Mouse (Mus musculus): ENCODE data around the gene Cops8.

Cops8 gene

DNA sequence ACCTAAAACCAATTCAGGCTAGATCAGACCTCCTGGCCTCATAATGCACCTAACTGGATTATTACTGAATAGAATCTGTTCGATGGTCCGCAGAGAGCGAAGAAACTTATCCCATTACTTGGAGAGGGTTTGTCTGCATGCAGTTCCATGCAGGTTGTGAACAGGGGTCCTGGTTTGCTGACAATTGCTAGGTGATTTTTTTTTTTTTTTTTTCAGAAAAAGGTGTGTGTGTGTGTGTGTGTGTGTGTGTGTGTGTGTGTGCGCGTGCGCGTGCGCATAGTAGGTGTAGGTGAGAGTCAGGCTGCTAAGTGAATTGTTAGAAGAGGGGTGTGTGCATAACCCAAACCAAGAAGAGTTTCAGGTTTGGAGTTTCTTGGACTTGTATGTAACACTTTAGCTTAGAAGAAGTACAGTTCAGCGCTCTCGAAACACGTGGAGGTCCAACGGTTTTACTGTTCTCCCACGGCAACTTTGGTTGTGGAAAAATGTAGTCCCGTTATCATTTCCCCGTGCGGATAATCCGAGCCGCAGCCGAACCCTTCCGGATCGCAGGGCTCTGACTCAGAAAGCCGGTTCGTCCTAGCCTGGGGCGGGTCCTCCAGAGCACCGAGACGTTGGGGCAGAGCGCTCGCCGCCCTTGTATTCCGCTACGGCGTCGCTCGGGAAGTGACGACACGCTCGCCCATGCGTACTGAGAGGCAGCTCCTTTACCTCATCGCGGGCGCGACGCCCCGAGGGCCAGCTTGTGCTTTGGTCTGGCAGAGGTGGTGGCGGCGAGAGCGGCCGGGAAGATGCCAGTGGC, at the start of gene Cops8:
Gene Cops8 (plus strand): TSS at position 223 of the 802 bp plus-strand sequence.
- peak; percentile 97 for DNase-seq

DNA sequence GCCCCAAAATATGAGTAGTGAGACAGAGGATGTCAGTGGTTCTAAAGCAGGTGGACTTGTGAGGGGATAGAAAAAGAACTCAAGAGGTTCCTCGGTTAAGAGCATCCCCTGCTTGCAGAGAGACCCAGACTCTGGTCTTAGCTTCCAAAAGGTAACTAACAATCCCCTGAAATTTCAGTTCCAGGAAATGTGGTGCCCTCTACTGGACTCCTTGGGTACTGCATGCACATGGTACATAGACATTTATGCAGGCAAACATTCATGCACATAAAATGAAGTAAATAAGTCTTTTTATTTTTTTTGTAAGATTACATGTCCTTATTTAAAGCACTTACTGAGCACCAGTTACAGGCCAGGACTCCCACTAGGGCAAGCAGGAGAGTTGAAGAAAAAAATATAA, 45.6 kb upstream of the Cops8 start:
- no peak for DNase-seq

DNA sequence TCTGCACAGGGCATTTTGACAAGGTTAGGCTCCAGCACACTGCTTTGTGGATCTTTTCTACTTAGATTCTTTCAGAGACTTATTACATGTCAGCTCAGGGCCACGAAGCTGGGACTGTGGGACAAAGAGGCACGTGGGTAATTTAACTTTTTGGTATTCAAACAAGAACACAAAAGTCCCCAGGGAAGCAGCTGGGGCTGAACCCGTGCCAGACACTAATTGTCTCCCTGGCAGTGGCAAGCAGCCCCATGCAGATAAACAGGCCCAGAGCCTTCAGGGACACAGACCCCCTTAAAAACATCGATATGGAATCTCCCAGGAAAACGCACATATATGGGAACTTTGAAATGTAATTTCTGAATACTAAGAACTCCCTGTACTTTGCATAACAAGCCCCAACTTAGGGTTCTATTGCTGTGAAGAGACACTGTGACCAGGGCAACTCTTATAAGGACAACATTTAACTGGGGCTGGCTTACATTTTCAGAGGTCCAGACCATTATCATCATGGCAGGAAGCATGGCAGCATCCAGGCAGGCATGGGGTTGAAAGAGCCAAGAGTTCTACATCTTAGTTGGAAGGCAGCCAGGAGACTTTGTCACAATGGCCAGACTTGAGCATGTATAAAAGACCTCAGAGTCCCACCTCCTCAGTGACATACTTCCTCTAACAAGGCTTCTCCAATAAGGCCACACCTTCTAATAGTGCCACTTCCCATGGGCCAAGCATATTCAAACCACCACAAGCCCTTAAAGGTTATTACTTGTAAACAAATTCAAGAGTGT, 41.6 kb upstream of the Cops8 start:
- DNase-seq: no peak

DNA sequence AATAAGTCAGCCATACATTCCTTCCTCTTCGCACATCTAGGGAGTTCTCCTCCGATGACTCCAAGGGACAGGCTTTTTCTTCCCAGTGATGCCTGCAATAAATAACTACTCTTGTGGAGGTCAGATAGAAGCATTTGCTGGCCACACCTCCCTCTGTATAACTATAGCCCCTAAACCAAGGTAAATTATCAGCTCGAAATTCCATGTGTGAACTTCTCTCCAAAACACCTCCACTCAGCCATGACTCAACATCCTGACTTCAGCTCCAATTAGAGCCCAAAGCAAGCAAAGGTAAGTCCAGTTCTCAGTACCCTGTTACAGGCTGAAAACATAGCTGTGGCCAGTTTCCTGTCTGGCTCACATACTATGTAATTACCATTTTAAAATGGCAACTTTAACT, 38.8 kb upstream of the Cops8 start:
- DNase-seq: no peak

DNA sequence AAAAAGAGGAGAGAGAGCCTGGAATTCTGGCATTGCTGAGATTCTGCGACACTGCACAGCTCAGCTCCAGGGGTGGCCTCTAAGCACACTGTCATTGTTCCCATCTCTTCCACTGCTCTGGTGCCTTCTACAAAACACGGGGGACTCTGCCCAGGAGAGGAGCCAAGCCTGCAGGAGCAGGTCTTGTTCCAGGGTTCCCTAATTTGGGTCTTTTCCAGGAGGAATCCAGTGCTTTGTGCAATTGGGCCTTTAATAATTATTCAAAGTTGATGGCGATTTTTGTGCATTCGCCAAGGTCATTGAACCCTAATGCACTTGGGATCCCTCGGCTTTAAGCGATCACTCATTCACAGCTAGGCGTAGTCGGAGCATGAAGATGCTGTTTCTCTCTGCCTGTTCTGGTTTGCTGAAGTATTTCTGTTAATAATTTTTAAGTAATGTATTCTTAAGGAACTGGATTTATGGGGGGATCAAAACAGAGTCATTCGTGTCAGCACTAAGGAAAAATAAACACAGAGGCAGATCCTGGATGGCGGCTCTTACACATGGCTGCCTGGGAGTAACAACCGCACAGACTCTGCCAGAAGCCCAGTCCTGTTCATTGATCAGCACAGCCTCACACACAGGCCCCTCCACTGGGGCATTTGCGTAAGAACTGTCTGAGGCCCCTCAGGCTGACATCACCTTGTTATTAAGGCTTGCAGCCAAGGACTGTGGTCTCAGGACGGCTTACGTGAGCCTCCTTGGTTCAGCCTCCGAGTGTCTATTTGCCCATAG, 35.9 kb upstream of the Cops8 start:
- no peak for DNase-seq

DNA sequence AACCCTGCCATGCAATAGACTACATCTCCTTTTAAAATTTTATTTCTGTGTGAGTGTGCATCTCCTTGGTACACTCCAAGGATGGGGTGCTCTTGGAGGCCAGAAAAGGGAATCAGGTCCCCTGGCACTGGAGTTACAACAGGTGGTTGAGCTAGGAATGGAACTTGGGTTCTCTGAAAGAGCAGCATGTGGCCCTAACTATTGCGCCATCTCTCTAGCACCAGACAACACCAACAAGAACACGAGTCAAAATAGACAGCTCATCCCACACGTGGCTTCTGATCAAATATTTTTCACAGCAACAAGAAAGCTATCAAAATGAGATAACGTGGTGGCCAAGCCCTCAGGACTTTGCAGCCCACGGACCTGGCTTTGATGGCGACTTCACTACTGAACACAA, 28.9 kb upstream of the Cops8 start:
- no peak for DNase-seq

DNA sequence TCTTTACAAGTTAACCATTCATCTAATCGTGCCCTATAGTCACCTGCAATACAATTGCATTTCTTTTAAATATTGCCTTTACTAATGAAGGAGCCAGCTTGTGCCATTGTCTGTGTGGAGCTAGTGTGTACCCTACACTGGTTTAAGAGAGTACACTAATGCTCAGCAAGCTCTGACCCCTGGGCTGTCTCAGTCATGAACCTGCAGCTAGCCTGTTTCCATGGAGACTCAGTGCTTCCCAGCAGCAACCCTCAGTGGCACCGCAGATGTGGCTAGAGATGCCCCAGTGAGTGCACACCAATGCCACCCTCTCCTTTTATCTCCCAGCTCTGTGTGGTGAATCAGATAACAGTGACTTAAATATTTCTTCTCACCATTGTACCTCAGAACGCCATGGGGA, 27.9 kb upstream of the Cops8 start:
- DNase-seq: no peak

DNA sequence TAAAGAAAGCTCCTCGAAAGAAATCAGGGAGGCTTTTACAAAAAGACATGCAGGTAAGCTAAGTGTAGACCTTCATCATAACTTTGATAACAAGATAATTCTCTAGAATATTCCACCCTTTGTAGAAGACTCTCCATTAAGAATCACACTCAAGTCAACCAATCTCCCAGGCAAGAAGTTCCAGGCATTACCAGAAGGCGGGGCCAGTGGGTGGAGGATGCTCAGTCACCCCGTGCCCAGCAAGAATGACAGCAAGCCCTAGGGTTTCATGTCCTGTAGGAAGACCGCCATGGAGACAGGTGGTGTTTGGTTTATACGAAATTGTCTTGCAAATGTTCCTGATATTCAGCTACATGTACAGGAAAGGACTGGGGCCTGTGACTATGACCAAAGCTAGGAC, 25.4 kb upstream of the Cops8 start:
- DNase-seq: no peak

DNA sequence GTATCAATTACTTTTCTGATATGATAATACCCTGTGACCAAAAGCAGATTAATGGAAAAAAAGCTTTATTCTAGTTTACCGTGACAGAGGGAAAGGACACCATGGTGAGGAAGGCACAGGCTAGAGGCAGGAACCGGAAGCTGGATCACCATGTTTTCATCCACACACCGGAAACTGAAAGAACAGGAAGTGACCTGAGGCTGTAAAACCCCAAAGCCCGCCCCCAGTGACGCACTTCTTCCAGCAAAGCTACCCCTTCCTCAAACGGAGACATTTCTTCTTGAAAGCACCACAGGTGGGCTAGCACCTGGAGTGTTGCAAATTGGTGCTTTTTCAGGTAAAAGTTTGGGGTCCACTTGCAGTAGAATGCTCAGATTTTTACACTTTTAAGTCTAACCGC, 20.1 kb upstream of the Cops8 start:
- no peak for DNase-seq

DNA sequence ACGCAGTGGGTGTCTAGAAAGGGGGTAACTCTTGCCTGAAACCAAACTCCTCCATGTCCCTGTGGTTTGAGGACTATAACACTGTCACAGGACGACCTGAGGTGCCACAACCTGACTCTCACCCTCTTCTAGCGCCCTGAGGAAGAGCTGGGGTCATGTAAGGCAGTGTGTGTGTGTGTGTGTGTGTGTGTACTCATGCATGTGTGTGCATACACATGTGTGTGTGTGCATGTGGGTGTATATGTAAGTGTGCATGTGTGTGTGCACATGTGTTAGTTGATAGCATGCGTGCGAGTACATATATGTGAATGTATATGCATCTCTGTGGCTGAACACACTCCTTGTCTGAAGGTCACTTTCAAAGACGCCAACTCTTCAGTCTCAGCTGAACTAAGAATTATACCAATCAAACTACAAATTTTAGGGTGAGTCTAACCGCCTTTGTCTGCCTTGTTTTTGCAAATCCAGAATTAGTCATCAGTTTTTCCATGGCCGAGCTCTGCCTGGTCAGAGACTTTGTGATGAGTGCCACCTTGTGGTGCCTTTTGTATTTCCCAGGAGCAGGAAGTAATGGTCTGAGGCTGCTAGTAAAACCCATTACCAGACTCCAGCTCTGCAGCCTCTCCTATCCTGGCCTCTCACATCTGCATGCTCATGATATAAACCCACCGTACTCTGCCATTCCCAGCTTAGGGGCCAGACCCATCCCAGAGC, 14.6 kb upstream of the Cops8 start:
- DNase-seq: peak; percentile 61

DNA sequence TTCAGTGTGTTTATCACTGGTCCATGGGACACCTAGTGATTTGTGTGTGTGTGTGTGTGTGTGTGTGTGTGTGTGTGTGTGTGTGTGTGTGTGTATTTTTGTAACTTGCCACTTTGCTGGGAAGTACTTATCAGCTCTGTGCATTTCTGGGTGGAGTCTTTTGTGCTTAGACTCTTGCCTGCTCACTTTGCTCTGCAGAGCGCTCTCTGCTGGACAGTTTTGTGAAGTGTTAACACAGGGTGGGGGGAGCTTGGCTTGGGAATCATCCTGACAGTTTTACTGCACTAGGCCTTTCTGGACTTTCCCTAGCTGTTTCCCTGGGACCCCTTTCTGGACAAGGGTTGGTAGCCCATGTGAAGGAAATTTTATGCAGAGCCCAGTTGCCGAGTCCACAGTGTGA, 12.0 kb upstream of the Cops8 start:
- no peak for DNase-seq

DNA sequence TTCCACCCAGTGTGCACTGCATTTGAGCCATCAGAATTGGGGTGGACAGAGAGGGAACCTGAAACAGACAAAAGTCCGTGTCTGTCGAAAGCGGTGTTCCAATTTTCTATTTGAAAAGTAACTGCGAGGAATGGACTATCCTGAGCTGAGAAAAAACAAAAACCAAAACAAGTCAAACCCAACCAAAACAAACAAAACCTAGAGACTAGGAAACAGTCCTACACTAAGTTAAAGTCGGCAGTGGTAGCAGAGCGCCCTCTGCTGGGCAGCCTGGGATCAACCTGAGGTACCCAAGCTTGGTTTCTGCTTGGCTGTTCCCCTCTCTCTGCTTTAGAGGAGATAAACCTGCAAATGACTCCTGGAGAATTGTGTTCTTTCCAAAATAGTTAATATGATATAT, 10.0 kb upstream of the Cops8 start:
- peak; percentile 57 for DNase-seq

DNA sequence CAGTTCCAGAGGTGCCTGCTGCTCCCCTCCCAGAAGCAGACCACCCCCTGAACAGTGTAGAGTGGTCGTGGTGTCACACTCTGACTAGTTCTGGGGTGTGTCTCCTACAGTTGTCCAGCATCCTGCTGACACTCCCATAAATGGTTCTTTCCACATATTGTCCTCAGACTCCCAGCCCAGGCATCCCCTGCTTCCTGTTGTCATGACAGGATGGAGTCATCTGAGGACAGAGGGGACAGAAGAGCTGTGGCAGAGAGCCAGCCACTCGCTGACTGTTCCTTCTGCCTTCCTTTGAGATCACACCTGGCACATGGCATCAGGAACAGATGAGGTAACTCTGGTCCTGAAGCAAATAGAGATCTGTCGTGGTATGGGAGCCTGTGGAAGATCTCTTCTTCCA, 3.6 kb upstream of the Cops8 start:
- DNase-seq: no peak

DNA sequence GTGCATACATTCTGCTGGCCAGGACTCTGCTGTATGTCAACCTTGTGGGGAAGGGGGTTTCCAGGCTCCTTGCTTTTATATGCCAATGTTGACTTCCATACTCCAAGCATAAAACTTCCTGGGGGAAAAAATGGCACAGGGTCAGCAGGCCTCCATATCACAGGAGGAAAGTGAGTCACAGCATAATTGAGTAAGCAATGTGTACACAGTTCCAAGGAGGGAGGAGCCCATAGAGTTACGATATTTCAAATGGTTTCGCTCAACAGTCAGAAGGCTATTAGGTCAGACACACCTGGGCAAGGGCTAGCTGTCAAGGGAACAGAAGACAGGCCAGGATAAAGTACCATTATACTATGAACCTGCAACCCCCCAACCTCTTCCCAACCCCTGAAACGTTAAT, 1.7 kb upstream of the Cops8 start:
- no peak for DNase-seq

DNA sequence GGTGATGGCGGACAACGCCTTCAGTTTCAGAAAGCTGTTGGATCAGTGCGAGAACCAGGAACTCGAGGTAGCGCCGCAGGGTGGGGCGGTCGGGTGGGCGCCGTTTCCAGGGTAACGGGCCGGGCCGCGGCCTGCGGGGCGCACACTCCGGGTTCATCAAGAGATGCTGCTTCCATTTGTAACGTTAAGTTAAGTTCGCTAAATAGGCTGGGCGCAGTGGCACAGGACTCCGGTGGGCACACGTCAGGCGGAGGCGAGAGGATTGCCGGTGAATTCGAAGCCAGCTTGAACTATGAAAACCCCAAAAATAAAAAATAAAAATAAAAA, 743 bp downstream of the Cops8 start:
- DNase-seq: no peak

DNA sequence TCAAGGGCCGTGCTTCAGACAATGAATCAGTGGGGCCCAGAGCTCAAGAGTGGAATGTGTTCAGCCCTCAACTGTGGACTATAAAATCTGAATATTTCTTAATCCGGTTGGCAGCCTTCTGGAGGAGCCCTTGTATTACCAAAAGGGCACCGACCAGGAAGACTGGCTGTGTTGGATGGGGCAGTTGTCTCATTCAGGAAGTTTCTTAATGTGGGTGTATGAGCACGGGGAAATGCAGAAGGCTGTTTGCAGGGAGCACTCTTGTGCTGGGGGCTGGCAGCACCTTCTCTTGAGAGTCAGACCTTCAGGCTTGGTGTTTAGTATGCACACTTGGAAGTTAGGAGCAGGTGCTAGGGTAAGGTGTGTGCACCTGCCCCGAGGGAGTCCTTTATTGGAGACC, 6.6 kb downstream of the Cops8 start:
- no peak for DNase-seq

DNA sequence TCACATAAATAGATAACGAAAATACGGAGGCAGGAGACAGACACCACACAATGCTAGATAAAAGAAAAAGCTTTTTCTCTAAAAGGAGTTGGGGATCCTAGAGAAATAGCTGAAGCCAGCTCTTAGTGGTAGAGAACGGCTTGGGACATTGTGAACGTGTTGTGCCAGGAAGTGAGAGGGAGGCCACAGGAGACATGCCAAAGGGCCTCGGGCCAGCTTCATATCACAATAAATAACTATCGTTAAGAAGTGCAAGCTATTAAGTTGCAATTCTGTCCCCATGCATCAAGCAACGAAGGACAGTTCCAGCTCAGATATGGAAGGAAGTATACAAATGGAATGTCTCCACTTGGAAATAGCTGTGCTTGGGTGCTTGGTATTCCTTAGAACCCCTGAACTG, 14.5 kb downstream of the Cops8 start:
- DNase-seq: no peak

DNA sequence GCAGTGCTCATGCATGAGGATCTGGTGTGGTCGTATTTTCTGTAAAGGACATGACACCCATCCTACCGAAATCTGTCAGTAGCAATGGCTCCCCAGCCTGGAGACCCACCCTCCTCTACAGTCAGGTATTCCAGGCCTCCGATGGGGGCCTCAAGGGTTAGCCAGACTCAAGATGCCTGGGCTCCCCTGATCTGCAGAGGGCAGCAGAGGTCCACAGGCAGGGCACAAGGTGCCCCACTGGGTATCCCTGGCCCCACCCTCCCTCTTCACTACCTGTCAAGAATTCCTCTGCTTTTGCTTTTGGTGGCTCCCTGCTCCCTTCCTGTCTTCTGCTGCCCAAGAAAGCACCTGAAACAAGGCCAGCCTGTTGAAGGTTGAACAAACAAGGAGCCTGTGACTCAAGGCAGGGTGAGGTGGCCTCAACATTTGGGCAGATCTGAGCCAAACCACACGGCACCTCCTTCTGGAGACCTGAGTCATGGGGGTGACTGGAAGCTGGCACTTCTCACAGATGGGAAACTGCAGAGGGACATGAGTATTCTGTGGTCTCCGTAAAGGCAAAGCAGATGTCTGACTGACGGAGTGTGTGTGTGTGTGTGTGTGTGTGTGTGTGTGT, 30.7 kb downstream of the Cops8 start:
- DNase-seq: no peak

DNA sequence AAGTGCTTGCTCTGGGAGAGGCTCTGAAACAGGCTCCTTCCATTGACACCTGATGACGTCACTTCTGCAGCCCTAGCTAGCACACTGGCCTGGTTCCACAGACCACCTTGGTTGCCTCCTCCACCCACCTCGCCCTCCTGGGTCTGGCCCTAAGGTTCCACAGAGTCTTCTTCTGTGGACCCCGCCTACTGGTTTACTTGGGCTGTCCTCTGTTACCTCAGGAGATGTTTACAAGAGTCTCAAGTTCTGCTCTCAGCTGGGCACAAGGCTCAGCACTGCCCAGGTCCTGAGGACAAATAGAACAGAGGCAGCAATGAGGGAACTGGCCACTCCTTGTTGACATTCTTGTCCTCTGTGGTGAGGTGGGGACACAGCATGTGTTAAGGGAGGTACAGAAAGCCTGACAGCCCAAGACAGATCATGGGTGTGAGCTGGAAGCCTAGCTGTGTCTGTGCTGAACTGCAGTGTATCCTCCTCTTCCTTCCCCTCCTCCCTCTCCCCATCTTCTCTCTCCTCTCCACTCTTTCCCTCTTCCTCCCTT, 31.5 kb downstream of the Cops8 start:
- no peak for DNase-seq

DNA sequence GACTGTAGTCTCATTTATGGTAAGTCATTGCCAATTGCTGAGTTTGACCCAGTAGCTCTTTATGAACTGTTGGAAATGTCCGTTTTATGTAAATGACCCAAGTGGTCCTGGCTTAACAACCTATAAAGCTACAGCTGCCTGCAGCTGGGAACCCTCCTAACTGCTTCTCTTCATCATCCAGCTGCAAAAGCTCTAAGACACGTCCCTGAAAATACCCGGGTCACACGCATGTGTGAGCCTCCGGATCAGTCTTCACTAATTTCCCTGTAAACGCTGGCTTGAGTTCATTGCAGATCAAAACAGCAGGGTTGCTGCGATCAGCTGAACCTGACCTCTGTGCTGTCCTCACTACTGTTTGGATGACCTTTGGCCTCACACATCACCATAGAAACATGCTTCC, 35.6 kb downstream of the Cops8 start:
- DNase-seq: no peak

DNA sequence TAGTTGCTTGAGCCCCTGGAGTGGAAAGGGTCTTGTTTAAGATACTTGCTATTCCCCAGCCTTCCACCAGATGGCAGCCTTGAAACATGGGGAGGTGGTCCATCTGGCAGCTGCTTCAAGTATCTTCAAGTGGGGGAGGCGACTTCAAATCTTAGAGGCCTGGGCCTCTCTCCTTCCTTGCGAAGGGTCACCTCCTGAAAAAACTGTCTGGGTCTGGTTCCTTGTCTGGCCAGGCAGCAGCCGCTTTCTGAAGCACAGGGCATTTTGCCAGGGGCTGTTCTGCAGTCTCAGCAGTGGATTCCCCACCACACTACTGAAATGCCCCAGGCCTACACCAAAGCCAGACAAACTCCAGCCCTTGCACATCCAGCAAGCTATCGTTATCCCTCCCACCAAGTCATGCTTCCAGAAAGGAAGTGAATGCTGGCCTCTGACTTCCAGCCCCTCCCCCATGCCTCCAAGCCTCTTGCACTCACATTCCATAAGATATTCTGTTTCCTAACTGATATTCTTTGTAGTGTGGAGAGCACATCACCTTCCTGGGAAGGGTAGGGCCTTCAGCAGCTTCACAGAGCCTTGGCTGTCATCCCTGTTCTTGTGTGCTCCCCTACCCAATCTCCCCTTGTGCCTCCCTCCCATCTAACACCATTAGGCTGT, 48.1 kb downstream of the Cops8 start:
- peak; percentile 35 for DNase-seq

DNA sequence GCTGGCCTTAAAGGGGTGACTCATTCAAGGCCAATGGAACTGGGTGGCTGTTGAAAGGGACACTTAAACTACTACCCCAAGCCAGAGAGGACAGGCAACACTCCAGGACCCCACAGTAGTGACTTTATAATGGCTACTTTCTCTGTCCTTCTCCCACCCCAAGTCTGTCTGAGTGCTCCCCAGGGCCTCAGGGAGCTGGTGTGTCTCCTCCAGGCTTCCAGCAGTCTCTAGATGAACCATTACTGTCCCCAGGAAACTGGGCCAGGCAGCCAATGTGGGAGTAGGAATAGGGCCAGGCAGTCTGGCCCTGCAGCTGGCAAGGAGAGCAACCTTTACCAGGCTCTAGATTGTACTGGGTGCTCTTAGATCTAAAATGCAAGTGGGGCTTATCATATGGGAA, 49.0 kb downstream of the Cops8 start:
- DNase-seq: no peak
